Mouse (Mus musculus) hindbrain, embryonic 15.5 days (tissue): ENCODE measurements around the gene Imp4. TPM values are rescaled to one million over a fixed set of nuclear protein-coding genes. Genes with fewer than 3 reads are reported as not detected.
A peak's percentile ranks its signal among the peaks of the same experiment; 100 is the strongest.

Experiments
- ATAC-seq: fragments of 200-750 bp; cut with Nextera tagmentation; 2 replicates; pipeline ENCODE4 v1.8.0; 2017; ENCODE audit warnings: low read depth, moderate number of reproducible peaks, moderate TSS enrichment; ENCODE audit not compliant: low FRiP score
- H3K27ac ChIP-seq: fragments of 300-500 bp; sonication (generic); replicated peaks from 2 replicates; pipeline ENCODE4 v1.5.1; 2015; ENCODE audit warnings: mild to moderate bottlenecking, inconsistent platforms
- H3K27me3 ChIP-seq: fragments of 300-500 bp; sonication (generic); 2 replicates; pipeline ENCODE4 v1.6.1; 2015; ENCODE audit warnings: control low read depth, inconsistent platforms
- H3K36me3 ChIP-seq: fragments of 300-500 bp; sonication (generic); 2 replicates; pipeline ENCODE4 v1.6.1; 2015; ENCODE audit warnings: control low read depth, inconsistent platforms
- H3K4me1 ChIP-seq: fragments of 300-500 bp; sonication (generic); replicated peaks from 2 replicates; pipeline ENCODE4 v1.6.1; 2015; ENCODE audit warnings: control low read depth, inconsistent platforms
- H3K4me2 ChIP-seq: fragments of 300-500 bp; sonication (generic); 2 replicates; pipeline ENCODE4 v1.6.1; 2015; ENCODE audit warnings: moderate library complexity, mild to moderate bottlenecking, inconsistent platforms
- H3K4me3 ChIP-seq: fragments of 300-500 bp; sonication (generic); 2 replicates; pipeline ENCODE4 v1.5.1; 2015; ENCODE audit warnings: mild to moderate bottlenecking, inconsistent platforms
- H3K9ac ChIP-seq: fragments of 300-500 bp; sonication (generic); 2 replicates; pipeline ENCODE4 v1.6.1; 2015; ENCODE audit warnings: inconsistent platforms
- H3K9me3 ChIP-seq: fragments of 300-500 bp; sonication (generic); 2 replicates; pipeline ENCODE4 v1.6.1; 2016; ENCODE audit warnings: control low read depth, inconsistent platforms
- WGBS: fragments of 180-500 bp; shearing (Covaris S2); methylation state at CpG from one replicate; pipeline ENCODE4 v1.1.7; 2015; 5-methylcytosine and 5-hydroxymethylcytosine counted together
- polyA plus RNA-seq: library from polyadenylated mRNA; unstranded; fragments of >200 nt; fragmentation: Nextera tagmentation; extraction: Ambion mirVana; gene quantifications from 2 replicates; pipeline ENCODE4 v1.2.1, GENCODE M21; 2015

Imp4 gene
- polyA plus RNA-seq, 1 experiment from 2014 or later: 51.1 TPM

DNA sequence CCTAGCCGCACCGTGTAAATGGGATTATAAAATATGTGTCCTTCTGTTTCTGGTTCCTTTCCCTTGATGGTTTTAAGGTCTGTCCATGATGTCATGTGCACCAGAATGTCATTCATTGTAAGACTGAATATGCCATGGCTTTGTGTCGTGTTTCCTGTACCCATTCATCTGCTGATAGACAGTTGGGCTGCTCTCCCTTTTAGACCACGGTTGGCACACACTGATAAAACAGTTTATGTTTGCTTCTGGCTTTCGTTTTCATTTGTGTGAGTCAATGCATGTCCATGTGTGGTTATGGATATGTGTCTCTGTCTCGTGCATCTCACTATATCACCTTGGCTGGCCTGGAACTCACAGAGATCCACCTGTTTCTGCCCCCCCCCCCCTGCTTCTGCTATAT lies 25.8 kb downstream of the Imp4 start:
- H3K9ac ChIP-seq: no peak overlapping the region
- H3K4me3 ChIP-seq: no peak overlapping the region
- WGBS: 93% methylated on average over 6 of the region's 6 CpGs
- no peak for ATAC-seq
- H3K27ac ChIP-seq: no peak overlapping the region
- H3K9me3 ChIP-seq: no peaks in the 10 kb centered on the region
- no peaks in the 10 kb centered on the region for H3K4me1 ChIP-seq
- no peak overlapping the region for H3K4me2 ChIP-seq
- peaks cover 15% of the 10 kb centered on the region for H3K27me3 ChIP-seq
- H3K36me3 ChIP-seq: no peaks in the 10 kb centered on the region

- Histone ChIP-seq H3K9ac (no peak overlapping the region), H3K4me1 (peaks cover 8% of the 10 kb centered on the region), H3K36me3 (no peaks in the 10 kb centered on the region), H3K27me3 (peaks cover 20% of the 10 kb centered on the region), H3K4me3 (no peak overlapping the region), H3K27ac (no peak overlapping the region), H3K9me3 (no peaks in the 10 kb centered on the region), H3K4me2 (no peak overlapping the region)
- ATAC-seq: no peak
- 62% methylated on average over 3 of the region's 3 CpGs for WGBS
Observed at GRCm38 (mm10) chr1:34468051-34468450, 28.4 kb downstream of the Imp4 start.

DNA sequence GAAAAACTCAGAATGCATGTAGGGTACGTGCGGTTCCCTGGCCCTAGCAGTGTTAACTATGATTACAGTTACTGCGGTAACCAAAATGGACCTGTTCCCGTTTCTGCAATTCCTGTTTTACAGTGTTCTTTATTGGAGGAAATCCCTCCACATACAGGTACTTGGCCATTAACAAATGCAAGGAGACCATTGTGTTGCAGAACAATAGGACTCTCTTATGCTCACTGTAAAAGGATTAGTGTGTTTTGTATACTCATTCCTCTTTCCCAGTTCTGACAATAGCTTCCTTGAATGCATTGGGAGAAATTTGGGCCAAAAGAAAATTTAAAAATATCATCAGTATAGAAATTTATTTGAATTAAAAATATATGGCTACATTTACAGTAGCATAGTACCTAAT lies 28.8 kb downstream of the Imp4 start:
- Histone ChIP-seq H3K27me3 (peaks cover 23% of the 10 kb centered on the region), H3K27ac (no peak overlapping the region), H3K9me3 (no peaks in the 10 kb centered on the region), H3K9ac (no peak overlapping the region), H3K4me3 (no peak overlapping the region), H3K36me3 (no peaks in the 10 kb centered on the region), H3K4me2 (no peak overlapping the region), H3K4me1 (peaks cover 10% of the 10 kb centered on the region)
- 71% methylated on average over 4 of the region's 4 CpGs for WGBS
- no peak for ATAC-seq

GRCm38 (mm10) chr1:34469801-34470200 lies 30.1 kb downstream of the Imp4 start:
- no peak for ATAC-seq

GRCm38 (mm10) chr1:34472427-34473300 lies 33.0 kb downstream of the Imp4 start:
- under 1% methylated on average over 42 of the region's 43 CpGs for WGBS
- ATAC-seq: peak; percentile 75
- H3K9ac ChIP-seq: peak overlapping the region; percentile 23; the same call in 1 of the 2 replicates
- H3K4me3 ChIP-seq: peak overlapping the region; percentile 38
- H3K27ac ChIP-seq: no peak overlapping the region
- peaks cover 24% of the 10 kb centered on the region for H3K27me3 ChIP-seq
- no peaks in the 10 kb centered on the region for H3K9me3 ChIP-seq
- no peaks in the 10 kb centered on the region for H3K36me3 ChIP-seq
- H3K4me1 ChIP-seq: peaks cover 10% of the 10 kb centered on the region
- peak overlapping the region; percentile 77 for H3K4me2 ChIP-seq

More at GRCm38 (mm10) chr1:34469801-34470200, 30.1 kb downstream of the Imp4 start:
- H3K4me1 ChIP-seq: peaks cover 10% of the 10 kb centered on the region
- 74% methylated on average over 5 of the region's 5 CpGs for WGBS
- H3K4me2 ChIP-seq: no peak overlapping the region
- no peaks in the 10 kb centered on the region for H3K9me3 ChIP-seq
- H3K27me3 ChIP-seq: peaks cover 24% of the 10 kb centered on the region
- H3K9ac ChIP-seq: no peak overlapping the region
- no peak overlapping the region for H3K27ac ChIP-seq
- H3K36me3 ChIP-seq: no peaks in the 10 kb centered on the region
- H3K4me3 ChIP-seq: no peak overlapping the region

- no peaks in the 10 kb centered on the region for H3K4me1 ChIP-seq
- no peaks in the 10 kb centered on the region for H3K27me3 ChIP-seq
- H3K9me3 ChIP-seq: no peaks in the 10 kb centered on the region
- H3K4me2 ChIP-seq: no peak overlapping the region
- H3K9ac ChIP-seq: 0 out of 2 replicates have a peak overlapping the region, but pooled peaks have one; percentile 7
- H3K27ac ChIP-seq: no peak overlapping the region
- H3K4me3 ChIP-seq: no peak overlapping the region
- ATAC-seq: no peak
- no peaks in the 10 kb centered on the region for H3K36me3 ChIP-seq
- 79% methylated on average over 11 of the region's 11 CpGs for WGBS
Observed at GRCm38 (mm10) chr1:34478891-34479655, 39.4 kb downstream of the Imp4 start.

DNA sequence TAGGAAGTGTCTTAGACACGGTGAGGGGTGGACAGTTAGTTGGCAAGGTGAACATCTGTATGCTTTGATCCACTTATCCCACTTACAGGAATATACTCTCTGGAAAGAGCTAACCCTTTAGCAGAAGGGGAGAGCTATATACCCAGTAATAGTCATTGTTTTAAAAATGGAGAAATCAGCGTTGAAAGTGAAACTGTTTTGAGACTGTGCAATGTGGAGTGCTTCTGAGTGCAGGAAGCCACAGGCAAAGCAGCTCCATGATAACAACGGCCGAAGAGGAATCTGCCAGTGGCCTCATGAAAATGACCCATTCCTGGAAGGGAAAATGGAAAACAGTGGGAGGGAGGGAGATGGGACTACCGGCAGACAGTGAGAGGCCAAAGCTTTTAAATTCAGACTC lies 41.1 kb downstream of the Imp4 start:
- WGBS: 80% methylated on average over 5 of the region's 5 CpGs

DNA sequence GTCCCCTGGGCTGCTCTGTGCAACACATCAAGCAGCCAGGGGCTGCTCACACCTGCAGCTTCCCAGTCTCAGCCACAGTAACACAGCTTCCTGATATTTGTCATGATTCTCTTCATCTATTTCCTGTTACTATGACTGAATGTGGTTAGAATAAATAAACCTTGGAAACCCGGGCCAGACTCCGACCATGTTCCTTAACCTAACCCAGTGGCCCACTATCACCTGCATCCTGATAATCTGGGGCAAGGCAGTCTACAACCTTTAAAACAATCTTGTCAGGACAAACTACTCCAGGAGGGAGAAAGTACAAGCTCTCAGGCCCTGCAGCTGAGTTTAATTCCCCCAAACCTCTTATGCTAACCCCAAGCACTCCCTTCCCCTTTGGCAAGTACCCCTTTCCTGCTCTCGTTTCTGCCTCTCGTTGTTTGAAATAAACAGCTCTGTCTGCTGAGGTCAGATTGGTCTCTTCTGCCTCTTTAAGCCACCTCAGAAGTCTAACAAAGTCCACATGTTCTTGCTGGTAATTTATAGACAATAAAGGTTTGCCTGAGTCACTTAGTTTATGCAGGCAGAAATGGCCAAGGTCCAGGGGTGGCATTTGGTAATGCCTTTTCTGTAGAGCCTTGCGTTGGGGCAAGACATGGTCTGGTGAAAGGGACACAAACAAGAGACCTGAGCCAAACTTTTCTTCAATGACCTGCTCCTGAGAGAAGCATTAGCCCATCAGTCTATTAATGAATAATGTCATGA lies 42.4 kb downstream of the Imp4 start:
- ATAC-seq: no peak
- Histone ChIP-seq H3K9me3 (no peaks in the 10 kb centered on the region), H3K27ac (no peak overlapping the region), H3K9ac (no peak overlapping the region), H3K27me3 (peaks cover 2% of the 10 kb centered on the region; the same call in 1 of the 2 replicates), H3K36me3 (no peaks in the 10 kb centered on the region), H3K4me1 (peaks cover 8% of the 10 kb centered on the region), H3K4me3 (no peak overlapping the region), H3K4me2 (no peak overlapping the region)
- 86% methylated on average over 5 of the region's 5 CpGs for WGBS

More for the DNA sequence above, 41.1 kb downstream of the Imp4 start:
- Histone ChIP-seq H3K27ac (no peak overlapping the region), H3K9me3 (no peaks in the 10 kb centered on the region), H3K36me3 (no peaks in the 10 kb centered on the region), H3K4me3 (no peak overlapping the region), H3K4me2 (no peak overlapping the region), H3K27me3 (peaks cover 2% of the 10 kb centered on the region; the same call in 1 of the 2 replicates), H3K9ac (no peak overlapping the region), H3K4me1 (peaks cover 8% of the 10 kb centered on the region)
- ATAC-seq: no peak

DNA sequence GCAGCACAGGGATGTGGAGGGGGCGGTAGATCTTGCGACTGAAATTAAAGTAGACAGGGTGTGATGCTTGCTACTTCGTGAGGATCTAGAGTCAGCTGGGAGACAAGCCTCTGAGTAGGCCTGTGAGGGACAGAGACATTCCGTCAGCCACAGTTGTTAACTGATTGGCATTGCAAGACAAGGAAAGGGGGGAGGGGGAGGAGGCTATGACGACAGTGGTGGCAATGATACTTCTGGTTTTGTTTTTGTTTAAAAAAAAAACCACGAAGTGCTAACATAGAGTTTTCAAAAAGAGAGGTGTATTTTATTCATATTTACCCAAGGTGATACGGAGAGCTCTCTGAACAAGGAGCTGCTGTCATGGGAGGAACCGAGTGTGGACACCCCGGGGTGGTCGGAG lies 44.8 kb downstream of the Imp4 start:
- H3K4me1 ChIP-seq: peaks cover 8% of the 10 kb centered on the region
- 77% methylated on average over 10 of the region's 10 CpGs for WGBS
- peaks cover 2% of the 10 kb centered on the region; the same call in 1 of the 2 replicates for H3K27me3 ChIP-seq
- no peak for ATAC-seq
- H3K9me3 ChIP-seq: no peaks in the 10 kb centered on the region
- H3K9ac ChIP-seq: no peak overlapping the region
- H3K4me3 ChIP-seq: no peak overlapping the region
- H3K4me2 ChIP-seq: no peak overlapping the region
- H3K27ac ChIP-seq: no peak overlapping the region
- no peaks in the 10 kb centered on the region for H3K36me3 ChIP-seq

DNA sequence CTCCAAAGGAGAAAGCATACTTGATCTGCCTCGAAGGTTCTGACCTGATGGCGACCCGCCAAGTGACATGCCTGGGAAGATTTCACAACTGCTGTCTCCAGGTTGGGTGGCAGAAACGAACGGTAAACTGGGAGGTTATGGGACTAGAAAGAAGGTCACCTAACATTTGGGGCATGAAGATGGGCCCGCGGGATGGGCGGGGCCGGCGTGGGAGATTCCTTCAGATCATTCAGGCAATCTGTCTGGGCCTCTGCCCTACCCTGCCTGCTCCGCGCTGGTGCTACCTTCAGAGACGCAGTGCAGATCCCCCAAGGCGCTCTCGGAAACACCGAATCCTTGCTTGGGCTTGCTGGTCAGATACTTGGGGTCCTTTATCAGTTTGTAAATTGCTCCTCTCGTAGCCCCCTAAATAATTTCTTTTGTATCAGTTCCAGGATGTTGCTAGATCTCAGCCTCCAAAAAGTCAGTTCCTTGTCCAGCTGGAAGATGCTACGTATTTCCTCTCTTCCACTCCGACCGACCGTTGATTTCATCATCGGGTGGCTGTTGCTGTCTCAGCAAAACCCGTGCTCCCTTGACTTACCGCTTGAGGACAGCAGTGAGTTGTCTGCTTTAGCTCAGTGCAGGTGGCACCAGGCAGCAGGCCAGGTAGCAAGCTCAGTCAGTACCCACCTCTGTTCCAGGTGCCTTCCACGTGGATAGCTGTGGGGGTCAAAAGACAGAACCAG lies 46.0 kb downstream of the Imp4 start:
- peak overlapping the region; percentile 74 for H3K4me2 ChIP-seq
- H3K9me3 ChIP-seq: no peaks in the 10 kb centered on the region
- H3K9ac ChIP-seq: peak overlapping the region; percentile 44
- WGBS: 10% methylated on average over 25 of the region's 25 CpGs
- H3K4me1 ChIP-seq: peaks cover 8% of the 10 kb centered on the region
- ATAC-seq: peak; percentile 88
- H3K27ac ChIP-seq: 0 out of 2 replicates have a peak overlapping the region, but pooled peaks have one; percentile 31
- H3K27me3 ChIP-seq: peaks cover 2% of the 10 kb centered on the region; the same call in 1 of the 2 replicates
- H3K4me3 ChIP-seq: peak overlapping the region; percentile 40
- H3K36me3 ChIP-seq: no peaks in the 10 kb centered on the region

DNA sequence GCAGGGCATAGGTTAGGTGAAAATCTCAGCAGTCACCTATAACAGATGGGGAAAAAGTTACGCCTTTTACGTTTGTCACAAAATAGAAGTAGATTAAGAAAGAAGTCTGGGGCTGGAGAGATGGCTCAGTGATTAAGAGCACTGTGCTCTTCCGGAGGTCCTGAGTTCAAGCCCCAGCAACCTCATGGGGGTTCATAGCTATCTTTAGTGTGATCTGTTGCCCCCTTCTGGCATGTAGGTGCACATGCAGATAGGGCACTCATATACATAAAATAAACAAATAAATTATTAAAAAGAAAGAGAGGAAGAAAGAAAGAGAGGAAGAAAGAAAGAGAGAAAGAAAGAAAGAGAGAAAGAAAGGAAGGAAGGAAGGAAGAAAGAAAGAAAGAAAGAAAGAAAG lies 47.7 kb downstream of the Imp4 start:
- ATAC-seq: no peak
- H3K36me3 ChIP-seq: no peaks in the 10 kb centered on the region
- peaks cover 8% of the 10 kb centered on the region for H3K4me1 ChIP-seq
- no peak overlapping the region for H3K27ac ChIP-seq
- H3K9me3 ChIP-seq: no peaks in the 10 kb centered on the region
- peaks cover 2% of the 10 kb centered on the region; the same call in 1 of the 2 replicates for H3K27me3 ChIP-seq
- no peak overlapping the region for H3K4me3 ChIP-seq
- 88% methylated on average over 3 of the region's 3 CpGs for WGBS
- no peak overlapping the region for H3K4me2 ChIP-seq
- H3K9ac ChIP-seq: no peak overlapping the region
